Mouse (Mus musculus): ENCODE results near the gene Acsm3. TPM values are rescaled to one million over a fixed set of nuclear protein-coding genes. Genes with fewer than 3 reads are reported as not detected.
"Not testable (repeated sequence)": the region's sequence is repeated elsewhere in the genome, so short reads cannot be mapped to it uniquely, and the experiment has no call there.

Acsm3 gene
- total RNA-seq (2017), result not detected in 2 replicates

DNA sequence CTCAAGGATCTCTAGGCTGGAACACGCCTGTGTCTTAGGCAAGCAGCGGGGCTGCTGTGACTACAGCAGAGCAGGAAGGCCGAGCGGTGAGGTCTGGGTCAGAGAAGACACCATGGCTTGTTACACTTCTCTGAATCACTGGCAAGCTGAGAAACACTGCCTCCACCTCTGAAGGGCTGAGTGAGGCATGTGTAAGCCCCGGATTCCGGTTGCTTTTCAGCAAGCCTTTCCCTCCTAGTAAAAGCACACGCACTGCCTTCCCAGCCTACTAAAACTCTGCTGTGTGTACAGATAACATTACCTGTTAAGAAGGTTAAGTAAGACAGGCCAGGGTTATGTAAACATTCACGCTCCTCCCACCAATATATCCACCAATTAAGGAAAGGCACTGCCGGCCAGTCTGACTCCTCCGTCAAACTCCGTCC, at the start of gene Acsm3:
Acsm3 (plus strand) TSS at position 397 of the 425 bp plus-strand sequence.
- no peak for ATAC-seq (replicated peaks in 1 of 2; ENCODE audit: insufficient read depth in 1 of 2, low FRiP score in 2 of 2, low TSS enrichment in 1 of 2, low read depth in 1 of 2, poor library complexity in 2 of 2, severe bottlenecking in 2 of 2)

DNA sequence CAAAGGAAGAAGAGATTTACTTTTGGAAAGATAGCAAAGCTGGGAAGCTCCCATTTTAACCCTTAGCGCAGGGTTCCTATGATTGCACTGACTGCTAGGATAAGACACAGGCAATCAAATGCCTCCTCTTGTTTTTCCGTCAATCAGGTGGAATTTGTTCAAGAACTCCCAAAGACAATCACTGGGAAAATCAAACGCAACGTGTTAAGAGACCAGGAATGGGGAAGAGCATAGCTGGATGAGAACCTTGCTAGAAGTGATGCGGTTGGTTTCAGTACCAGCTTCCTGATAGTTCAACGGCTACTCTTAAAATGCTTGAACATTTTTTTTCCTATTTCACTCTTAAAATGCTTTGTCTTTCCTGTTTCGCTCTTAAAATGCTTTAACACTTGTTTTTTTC, 46.6 kb upstream of the Acsm3 start:
- ATAC-seq (replicated peaks in 1 of 2; ENCODE audit: insufficient read depth in 1 of 2, low FRiP score in 2 of 2, low TSS enrichment in 1 of 2, low read depth in 1 of 2, poor library complexity in 2 of 2, severe bottlenecking in 2 of 2), result no peak

DNA sequence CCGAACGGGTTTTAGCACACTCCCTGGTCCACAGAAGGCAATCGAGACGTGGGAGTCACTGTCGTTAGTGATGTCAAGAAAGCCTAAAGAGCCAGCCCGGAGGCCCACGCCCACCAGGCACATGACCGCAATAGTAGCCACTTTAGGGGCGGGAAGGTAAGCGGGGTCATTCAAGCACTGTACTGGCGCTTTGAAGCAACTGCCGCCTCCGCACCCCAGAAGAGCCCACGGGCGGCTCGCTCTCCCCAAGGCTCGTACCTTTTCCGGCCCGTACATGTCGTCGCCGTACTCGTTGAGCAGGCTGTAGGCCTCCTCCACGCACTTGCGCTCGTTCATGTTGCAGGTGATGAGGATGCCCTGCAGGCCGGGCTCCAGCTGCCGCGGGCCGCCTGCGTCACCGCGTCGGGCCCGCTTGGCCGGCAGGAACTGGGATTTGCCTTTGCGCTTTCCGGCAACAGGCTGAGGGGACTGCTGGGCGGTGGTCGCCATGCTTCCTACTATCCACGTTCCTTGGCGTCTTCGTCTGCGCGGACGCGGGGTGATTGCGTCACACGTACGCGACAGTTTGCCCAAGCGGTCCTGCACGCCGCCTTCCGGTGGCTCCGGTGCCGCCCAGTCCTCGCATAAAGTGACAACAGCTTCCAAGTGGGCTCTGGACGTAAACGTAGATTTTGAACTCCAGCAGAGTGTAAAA, 40.3 kb upstream of the Acsm3 start, which contains the start of gene Thumpd1:
Thumpd1 (minus strand) TSS at position 546 of the 694 bp plus-strand sequence.
- peak; percentile 95 to 97 for ATAC-seq (replicated peaks in 1 of 2; ENCODE audit: insufficient read depth in 1 of 2, low FRiP score in 2 of 2, low TSS enrichment in 1 of 2, low read depth in 1 of 2, poor library complexity in 2 of 2, severe bottlenecking in 2 of 2)

DNA sequence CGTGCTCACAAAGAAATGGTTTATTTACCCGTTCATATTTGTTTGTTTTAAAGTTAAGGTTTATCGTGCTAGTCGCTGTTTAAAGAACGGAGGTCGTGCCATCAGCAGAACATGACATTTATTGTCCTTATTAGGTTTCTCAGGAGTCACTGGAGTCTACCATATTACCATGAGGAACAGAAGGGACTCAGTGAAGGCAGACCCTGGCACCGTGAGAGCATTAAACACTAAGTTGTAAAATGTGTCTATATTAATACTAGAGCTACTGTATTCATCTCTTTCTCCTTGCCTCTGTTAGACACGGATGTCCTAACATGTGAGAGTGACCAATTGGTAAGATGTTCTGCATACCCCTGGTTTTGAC, 39.8 kb upstream of the Acsm3 start:
- ATAC-seq (replicated peaks in 1 of 2; ENCODE audit: insufficient read depth in 1 of 2, low FRiP score in 2 of 2, low TSS enrichment in 1 of 2, low read depth in 1 of 2, poor library complexity in 2 of 2, severe bottlenecking in 2 of 2), result peak; percentile 13 to 34; a peak in 2 of 4 replicates

DNA sequence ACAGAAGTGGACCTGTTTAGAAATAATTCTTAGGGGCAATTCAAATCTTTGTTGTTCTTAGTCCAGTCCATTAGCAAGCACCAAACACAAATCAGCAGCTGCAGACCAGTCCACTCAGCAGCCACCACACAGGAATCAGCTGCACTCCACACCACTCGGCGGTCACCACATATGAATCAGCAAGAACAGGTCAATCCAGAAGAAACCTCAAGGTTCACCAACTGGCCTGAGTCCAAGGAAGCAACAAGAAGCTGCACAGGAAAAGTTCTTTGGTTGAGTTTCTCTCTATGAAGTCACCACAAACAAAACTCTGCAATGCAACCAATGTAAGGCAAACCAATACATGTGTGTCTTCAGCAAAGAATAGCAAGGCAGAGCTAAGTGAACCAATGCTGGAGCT, 33.1 kb upstream of the Acsm3 start:
- ATAC-seq (replicated peaks in 1 of 2; ENCODE audit: insufficient read depth in 1 of 2, low FRiP score in 2 of 2, low TSS enrichment in 1 of 2, low read depth in 1 of 2, poor library complexity in 2 of 2, severe bottlenecking in 2 of 2), result no peak

DNA sequence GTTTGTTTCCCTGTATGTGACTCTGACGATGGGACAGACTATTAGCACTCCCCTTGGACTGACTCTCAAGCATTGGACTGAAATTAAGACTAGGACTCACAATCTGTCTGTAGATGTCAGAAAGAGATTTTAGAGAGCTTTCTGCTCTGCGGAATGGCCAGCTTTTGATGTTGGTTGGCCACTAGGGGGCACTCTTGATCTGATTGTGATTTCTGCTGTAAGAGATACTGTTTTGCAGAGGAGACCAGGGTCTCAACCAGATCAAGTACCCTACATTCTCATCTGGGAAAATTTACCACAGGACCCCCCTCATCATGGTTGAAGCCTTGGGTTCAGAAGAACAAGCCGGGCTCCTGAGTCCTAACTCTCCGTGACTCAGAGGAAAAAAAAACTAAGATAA, 29.5 kb upstream of the Acsm3 start:
- not testable (repeated sequence) for ATAC-seq (replicated peaks in 1 of 2; ENCODE audit: insufficient read depth in 1 of 2, low FRiP score in 2 of 2, low TSS enrichment in 1 of 2, low read depth in 1 of 2, poor library complexity in 2 of 2, severe bottlenecking in 2 of 2)

DNA sequence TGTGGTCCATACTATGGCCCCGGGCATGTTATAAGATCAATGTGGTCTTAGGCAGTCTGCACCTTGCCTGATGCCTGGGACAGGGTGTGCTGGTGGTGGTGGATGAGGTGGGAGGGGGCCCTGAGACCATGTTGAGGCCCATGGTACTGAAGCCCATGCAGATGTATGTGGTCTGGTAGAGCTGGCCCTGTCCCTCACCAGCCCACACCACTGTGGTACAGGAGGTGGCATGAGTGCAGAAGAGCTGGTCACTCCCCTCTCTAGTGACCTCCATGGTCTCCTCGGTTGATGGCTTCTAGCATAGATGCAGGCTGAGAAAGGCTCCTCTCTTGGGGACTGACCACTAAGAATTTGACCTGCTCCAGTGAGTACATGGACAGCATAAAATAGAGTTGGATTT, 21.8 kb upstream of the Acsm3 start:
- peak in 1 of 2 experiments; percentile 31; a peak in 1 of 4 replicates for ATAC-seq (replicated peaks in 1 of 2; ENCODE audit: insufficient read depth in 1 of 2, low FRiP score in 2 of 2, low TSS enrichment in 1 of 2, low read depth in 1 of 2, poor library complexity in 2 of 2, severe bottlenecking in 2 of 2)

DNA sequence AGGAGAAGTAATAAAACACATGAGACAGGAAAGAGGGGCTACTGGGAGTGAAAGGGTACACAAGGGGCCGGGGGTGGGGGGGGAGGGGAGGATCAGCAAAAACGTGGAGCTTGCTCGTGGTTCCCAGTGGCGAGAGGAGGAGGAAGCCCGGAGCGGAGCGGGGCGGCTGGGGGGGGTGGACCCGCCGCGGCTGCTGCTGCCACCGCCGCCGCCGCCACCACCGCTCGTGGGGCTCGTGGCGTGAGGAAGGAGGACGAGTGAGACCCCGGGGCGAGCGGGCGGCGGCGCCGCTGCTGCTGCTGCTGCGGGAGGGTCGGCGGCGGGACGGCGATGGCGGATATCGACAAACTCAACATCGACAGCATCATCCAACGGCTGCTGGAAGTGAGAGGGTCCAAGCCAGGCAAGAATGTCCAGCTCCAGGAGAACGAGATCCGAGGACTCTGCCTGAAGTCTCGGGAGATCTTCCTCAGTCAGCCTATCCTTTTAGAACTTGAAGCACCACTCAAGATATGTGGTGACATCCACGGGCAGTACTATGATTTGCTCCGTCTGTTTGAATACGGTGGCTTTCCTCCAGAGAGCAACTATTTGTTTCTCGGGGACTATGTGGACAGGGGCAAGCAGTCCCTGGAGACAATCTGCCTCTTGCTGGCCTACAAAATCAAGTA, 20.8 kb upstream of the Acsm3 start:
- ATAC-seq (replicated peaks in 1 of 2; ENCODE audit: insufficient read depth in 1 of 2, low FRiP score in 2 of 2, low TSS enrichment in 1 of 2, low read depth in 1 of 2, poor library complexity in 2 of 2, severe bottlenecking in 2 of 2), result peak in 1 of 2 experiments; percentile 48; a peak in 2 of 4 replicates

DNA sequence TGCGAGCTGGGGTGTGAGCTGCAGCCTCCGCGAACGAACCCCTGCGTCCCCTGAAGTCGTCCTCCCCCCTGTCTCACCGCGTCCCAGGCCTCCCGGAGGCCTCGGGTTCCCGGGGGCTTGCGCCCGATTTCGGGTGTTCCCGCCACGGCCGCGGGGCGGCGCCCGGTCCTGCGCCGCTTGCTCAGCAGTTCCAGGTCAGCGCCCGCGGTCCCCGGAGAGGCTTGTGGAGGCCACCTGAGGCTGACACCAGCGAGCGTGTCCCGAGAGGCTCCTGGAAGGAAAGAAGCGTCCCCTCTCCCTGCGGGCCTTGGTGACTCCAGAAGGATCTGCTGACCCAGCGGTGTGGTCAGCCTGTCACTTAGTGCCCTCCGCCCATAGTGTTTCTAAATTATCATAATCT, 16.4 kb upstream of the Acsm3 start:
- peak; percentile 34 to 60; a peak in 3 of 4 replicates for ATAC-seq (replicated peaks in 1 of 2; ENCODE audit: insufficient read depth in 1 of 2, low FRiP score in 2 of 2, low TSS enrichment in 1 of 2, low read depth in 1 of 2, poor library complexity in 2 of 2, severe bottlenecking in 2 of 2)

DNA sequence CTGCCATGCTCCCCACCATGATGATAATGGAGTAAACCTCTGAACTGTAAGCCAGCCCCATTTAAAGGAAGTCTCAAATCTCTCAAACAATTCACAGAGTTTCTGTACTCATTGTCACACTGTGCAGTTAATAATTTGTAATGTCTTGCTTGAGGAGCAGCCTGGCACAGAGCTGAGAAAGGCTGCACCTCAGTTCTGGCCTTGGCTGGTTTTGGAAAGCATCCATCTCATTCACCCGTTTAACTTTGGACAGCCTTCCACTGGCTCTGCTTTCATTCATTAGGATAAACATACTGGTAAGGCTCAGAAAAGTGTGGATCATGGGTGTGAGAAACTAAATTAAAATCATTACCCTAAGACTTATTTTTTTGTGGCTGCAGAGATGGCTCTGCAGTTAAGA, 14.9 kb upstream of the Acsm3 start:
- no peak for ATAC-seq (replicated peaks in 1 of 2; ENCODE audit: insufficient read depth in 1 of 2, low FRiP score in 2 of 2, low TSS enrichment in 1 of 2, low read depth in 1 of 2, poor library complexity in 2 of 2, severe bottlenecking in 2 of 2)

DNA sequence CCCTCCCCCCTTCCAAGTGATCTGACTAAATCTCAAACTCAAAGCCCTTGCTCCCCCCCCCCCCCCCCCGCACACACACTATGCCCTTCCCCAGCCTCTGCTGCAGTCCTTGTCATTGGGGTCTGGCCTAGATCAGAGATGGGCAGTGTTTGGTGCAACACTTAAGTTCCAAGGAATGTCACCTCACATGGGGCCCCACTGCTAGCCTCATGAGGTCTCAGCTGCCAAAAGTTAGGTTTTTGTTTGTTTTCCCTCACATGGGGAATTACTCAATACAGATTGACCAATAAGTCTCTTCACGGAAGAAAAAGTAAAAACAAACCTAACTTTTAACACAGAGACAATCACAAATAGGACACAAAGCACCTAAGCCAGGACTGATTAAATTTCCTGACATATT, 12.0 kb upstream of the Acsm3 start:
- ATAC-seq (replicated peaks in 1 of 2; ENCODE audit: insufficient read depth in 1 of 2, low FRiP score in 2 of 2, low TSS enrichment in 1 of 2, low read depth in 1 of 2, poor library complexity in 2 of 2, severe bottlenecking in 2 of 2), result no peak

DNA sequence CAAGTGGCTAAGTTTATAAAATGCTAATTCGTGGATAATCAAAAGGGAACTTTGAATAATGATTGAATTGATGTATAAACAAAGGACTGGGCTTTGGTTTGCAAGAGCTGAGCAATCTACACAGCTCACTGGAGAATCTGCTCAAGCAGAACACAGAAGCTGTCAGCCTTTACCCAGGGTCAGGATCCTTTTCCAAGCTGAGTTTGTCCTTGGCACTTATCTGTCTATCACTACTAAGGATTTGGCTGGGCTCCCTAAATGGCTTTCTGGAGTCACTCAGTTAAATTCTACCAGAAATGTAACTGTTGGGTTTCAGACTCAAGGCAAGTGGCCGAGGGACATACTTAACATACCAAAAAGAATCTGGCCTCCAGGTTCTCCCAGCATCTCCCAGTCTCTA, 10.8 kb upstream of the Acsm3 start:
- ATAC-seq (replicated peaks in 1 of 2; ENCODE audit: insufficient read depth in 1 of 2, low FRiP score in 2 of 2, low TSS enrichment in 1 of 2, low read depth in 1 of 2, poor library complexity in 2 of 2, severe bottlenecking in 2 of 2), result no peak

DNA sequence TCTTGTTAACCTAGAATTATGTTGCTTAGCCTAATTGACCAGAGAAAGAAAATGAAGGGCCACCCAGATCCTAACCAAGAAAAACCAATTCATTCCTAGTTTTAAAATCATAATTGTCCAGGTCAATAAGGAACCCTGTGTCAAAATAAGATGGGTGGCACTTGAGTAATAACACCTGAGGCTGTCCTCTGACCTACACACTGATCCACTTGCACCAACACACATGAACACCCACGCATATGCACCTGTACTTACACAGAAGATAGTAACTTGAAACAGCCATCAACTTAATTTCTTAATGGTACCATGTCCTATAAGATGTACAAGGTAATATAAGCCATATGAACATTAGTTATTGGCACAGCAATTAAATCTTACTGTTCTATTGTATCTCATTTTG, 7.0 kb upstream of the Acsm3 start:
- ATAC-seq (replicated peaks in 1 of 2; ENCODE audit: insufficient read depth in 1 of 2, low FRiP score in 2 of 2, low TSS enrichment in 1 of 2, low read depth in 1 of 2, poor library complexity in 2 of 2, severe bottlenecking in 2 of 2), result no peak

DNA sequence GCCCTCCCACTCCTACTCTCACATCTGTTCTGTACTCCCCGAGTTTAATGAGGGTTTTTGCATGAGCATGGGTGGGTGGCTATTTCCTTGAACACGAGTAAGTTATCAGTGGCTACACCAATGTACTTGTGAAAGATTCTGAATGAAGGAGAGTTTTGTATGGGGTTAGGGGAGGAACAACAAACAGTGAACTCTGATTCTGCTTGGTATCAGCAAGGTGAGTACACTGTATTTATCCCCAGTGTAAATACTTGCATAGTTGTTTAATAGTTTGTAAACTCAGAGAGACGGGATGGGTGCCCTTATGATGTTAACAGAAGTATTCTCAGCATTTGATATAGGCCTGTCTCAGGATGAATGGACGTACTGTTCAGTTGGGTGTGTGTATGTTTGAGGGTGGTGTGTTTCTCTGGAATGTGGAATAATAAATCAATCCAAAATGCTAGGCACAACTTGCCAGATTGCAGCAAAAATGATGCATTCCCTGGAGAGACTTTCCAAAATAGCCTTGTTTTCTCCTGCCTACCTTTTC, 1.5 kb downstream of the Acsm3 start:
- ATAC-seq (replicated peaks in 1 of 2; ENCODE audit: insufficient read depth in 1 of 2, low FRiP score in 2 of 2, low TSS enrichment in 1 of 2, low read depth in 1 of 2, poor library complexity in 2 of 2, severe bottlenecking in 2 of 2), result no peak

DNA sequence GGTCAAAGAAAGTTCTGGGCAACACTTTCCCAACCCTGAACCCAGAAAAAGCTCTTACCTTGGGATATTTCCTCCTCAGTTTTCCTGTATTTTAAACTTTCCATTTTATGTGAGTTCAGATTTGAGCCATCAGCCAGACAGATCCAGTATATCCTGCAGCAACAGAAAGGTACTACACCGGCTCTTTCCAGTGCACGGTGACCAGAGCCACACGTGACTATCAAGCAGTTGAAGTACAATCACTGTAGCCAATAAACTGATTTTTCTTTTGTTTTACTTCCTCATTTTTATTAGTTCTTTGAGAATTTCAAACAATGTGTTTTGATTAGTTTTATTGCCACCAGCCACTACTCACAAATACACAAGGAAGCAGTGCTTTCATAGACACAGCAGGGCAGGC, 3.7 kb downstream of the Acsm3 start:
- no peak for ATAC-seq (replicated peaks in 1 of 2; ENCODE audit: insufficient read depth in 1 of 2, low FRiP score in 2 of 2, low TSS enrichment in 1 of 2, low read depth in 1 of 2, poor library complexity in 2 of 2, severe bottlenecking in 2 of 2)

DNA sequence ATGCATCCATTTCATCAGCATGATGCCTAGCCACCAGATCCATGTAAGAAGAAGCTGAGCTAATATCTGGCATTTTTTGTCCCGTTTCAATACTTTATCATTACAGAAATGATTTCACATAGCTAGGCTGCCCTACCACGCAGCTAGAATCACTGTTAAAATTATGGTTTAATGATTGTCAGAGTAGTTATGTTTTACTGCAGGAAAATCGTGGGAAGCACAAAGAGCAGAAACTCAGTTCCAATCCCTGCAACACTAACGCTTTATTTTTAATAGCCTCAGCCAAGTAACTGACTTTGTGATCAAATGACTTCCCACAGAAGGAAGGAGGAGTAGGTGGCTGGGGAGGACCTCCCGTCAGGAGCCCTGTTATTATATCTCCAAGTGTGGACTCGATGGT, 6.3 kb downstream of the Acsm3 start:
- no peak for ATAC-seq (replicated peaks in 1 of 2; ENCODE audit: insufficient read depth in 1 of 2, low FRiP score in 2 of 2, low TSS enrichment in 1 of 2, low read depth in 1 of 2, poor library complexity in 2 of 2, severe bottlenecking in 2 of 2)

DNA sequence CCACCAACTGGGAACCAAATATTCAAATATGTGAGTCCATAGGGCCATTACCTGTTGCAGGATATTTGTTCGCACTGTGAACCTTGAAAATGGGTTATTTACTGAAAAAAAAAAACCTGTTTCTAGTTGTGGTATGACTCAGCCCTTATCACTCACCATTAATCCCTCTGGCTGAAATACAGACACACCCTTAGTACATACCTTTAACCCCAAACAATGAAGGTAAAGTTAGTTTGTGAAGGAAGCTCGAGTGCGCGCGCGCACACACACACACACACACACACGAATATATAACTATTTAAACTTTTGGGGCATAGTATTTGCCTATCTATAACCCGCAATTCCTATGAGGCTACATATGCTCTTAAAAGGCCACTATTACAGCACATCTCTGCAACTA, 9.2 kb downstream of the Acsm3 start:
- no peak for ATAC-seq (replicated peaks in 1 of 2; ENCODE audit: insufficient read depth in 1 of 2, low FRiP score in 2 of 2, low TSS enrichment in 1 of 2, low read depth in 1 of 2, poor library complexity in 2 of 2, severe bottlenecking in 2 of 2)

DNA sequence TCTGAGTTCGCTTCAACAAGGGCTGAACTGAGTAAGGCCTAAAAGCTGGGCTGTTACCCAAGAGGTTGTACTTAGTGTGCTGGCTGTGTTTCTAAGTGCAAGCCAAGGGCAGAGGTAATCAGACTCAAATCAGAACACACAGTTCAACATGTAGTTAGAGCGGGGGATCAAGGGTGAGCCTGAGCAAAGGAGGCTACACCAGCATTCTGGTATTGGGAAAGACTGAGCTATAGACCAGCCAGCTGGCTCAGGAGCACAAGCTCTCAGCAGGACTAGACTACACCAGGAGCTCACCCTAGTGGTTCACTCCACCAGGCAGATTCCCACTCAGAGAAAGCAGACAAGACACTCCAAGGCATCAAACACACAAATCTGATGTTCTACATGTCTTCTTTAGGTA, 22.7 kb downstream of the Acsm3 start:
- no peak for ATAC-seq (replicated peaks in 1 of 2; ENCODE audit: insufficient read depth in 1 of 2, low FRiP score in 2 of 2, low TSS enrichment in 1 of 2, low read depth in 1 of 2, poor library complexity in 2 of 2, severe bottlenecking in 2 of 2)

DNA sequence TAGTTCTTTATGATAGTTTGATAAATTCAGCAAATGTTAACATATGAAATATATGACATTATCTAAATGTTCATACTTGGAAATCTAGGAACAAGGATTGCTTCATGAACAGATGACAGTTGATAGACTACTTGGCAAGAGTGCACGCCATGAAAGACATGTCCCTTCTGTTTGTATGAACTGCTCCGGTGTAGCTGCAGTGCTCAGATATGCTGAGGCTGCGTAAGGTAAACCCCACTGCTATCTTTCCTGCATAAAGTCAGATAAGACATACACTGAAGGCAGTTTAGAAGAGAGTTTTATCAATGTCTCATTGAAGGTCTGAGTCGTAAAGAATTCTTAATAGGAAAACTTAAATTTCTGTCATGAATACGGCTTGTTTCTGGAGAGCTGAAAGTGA, 24.2 kb downstream of the Acsm3 start:
- ATAC-seq (replicated peaks in 1 of 2; ENCODE audit: insufficient read depth in 1 of 2, low FRiP score in 2 of 2, low TSS enrichment in 1 of 2, low read depth in 1 of 2, poor library complexity in 2 of 2, severe bottlenecking in 2 of 2), result peak in 1 of 2 experiments; percentile 58; a peak in 2 of 4 replicates

Data from hematopoietic stem cell, adult 5-6 weeks (primary cell).